Mouse (Mus musculus): ENCODE measurements around the gene Slc25a48. TPM values are rescaled to one million over a fixed set of nuclear protein-coding genes. Genes with fewer than 3 reads are reported as not detected.

Slc25a48 gene
- not detected for polyA plus RNA-seq (2017; shearing (Covaris generic))

DNA sequence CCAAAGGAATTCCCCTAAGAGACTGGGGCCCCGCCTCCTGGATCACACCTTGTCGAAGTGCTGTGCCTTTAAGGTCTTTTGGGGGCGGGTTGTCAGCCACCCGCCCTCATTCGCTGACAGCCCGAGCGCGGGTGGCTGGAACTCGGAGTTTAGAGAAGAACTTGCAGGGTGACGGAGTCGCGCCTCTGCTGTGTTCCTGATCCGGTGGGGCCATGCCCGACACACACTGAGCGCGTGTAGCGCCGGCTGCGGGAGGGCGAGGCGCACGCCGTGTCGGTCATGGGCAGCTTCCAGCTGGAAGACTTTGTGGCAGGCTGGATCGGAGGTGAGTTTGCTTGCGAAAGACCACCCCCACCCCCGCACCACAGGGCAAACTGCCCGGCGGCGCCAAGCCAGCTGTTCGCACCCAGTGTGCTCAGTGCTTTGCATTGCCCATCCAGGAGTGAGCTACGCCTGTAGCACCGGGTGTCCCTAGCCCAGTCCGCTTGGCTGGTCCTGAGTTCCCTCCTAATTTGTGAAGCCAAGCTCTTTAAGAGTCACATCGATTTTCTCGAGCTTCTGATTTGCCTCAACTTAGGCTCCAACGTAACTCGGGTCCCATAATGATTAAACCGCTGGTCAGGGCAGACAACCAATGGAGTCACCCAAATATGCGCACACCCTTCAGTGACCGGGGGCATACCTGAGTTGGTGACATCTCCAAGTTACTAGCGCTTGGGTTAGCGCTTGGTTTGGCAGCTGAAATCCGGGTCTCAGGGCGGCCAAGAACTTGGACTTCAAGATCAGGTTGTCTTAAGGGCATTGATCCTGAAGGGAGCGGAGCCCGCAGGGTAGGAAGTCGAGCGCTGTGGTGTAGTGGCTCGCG, at the start of gene Slc25a48:
Gene Slc25a48, plus strand, starts transcription at position 145 of the 865 bp plus-strand sequence.
- ATAC-seq, result no peak

DNA sequence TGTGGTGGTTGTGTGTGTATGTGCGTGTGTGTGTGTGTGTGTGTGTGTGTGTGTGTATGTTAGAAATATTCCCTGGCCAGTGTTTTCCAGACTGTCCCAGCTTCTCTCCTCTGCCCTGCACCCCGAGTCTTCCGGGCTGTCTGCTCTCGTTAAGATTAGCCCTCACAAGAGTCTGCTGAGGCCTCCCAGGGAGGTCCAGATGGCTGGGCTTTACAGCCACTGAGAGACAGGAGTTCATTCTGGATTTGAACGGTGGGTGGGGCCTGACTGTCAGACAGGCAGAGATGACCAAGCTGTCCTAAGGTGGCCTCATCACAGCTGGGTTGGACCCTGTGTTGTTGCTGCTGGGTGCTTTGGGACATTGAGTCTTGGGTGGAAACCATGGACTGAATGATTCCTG, 40.6 kb upstream of the Slc25a48 start:
- ATAC-seq, result no peak

DNA sequence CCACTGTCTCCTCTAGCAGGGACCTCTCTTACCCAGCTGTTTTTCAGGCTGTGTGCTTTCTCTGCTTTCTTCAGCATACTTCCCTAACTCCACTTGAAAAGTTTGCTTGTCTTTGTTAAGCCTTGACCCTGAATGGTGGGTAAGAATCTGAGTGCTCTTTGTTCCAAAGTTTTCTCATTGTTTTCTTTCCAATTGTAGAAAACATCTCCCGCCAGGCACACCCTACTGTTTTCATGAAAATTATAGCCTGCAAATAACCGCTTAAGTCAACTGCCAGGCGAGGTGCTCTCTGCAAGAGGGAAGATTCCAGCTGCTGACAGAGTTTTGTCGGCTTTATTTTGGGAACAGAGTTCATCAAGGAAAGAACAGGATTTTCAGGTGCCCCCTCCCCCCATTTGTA, 37.0 kb upstream of the Slc25a48 start:
- no peak for ATAC-seq

DNA sequence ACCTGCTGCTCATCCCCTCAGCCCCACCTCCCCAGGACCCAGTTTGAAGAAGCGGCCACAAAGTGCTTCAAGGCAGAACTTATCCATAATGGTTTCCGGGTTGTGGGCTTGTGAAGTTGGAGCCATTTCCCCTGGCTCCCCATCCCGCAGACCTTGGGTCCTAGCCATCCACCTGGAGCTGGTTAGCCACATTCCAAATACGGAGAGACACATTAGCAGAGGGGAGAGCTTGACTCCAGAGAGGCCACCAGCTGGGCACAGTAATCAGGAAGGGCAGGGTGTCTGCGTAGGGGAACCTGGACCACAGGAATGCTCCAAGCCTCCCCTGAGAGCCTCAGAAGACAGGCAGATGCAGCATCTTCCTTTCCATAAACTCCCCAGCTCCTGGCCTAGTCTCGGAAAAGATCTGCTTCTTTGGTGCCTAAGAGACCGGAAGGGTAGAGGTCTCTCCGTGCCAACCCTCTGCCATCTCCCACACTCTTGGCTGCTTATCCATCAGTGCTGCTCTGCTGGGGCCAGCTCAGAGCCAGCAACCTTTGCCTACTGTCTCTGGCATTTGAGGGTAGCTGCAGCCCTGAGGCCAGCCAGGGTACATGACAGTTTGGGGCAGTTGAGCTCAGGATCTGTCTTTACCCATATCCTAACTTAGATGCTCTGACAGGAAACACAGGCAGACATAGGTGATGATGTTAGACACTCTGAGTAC, 34.6 kb upstream of the Slc25a48 start:
- ATAC-seq, result no peak

DNA sequence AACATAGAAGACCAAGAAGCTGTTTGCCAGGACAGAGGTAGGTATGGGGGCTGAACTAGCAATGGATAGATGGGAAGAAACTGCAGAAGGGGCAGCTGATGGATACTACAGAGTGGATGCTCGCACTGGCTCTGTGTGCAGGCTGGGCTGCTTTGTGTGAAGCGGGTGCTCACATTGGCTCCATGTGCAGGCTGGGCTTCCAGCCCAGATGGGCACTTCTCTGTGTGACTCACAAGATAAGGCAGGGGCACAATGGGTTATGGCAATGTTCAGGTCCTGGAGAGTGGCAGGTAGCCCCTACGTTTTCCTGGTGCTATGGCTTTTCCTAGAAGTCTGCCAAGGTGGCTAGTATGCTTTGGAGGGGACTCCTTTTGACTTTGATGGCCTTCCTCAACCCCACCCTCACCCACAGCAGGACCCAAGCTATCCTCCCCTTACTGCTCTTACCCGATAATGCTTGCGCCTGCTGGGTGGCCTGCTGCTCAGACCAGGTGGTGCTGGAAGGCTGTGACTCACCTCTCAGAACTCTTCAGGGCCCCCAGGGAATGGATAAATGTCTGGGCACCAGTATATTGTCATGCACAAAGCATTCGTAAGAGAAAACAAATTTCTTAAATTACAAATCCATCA, 33.5 kb upstream of the Slc25a48 start:
- no peak for ATAC-seq

DNA sequence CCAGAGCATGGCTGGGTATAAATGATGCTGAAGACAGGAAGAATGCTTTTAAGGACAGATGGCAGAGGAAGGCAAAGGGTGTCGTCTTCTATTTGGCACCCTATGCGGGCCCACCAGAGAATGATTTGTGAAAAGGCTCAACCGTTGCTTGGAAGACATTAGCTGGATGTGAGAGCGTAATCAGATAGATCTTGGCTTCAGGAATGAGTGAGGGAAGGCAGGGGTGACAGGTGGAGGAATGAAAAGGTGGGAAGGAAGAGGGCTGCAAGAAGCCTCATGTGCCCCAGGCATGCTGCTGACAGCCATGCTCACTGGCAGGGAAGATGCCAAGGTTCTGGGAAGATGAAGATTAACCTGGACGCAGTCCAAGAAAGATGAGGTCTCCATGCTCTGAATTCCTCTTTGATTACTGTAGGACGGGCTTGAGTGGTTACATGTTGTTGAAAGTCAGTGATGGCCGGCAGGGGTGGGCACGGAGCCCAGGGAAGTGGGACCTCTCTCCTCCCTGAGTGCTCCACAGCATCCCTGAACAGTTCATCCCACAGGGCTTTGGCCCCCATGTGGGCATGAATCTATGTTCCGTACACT, 25.8 kb upstream of the Slc25a48 start:
- ATAC-seq, result no peak

DNA sequence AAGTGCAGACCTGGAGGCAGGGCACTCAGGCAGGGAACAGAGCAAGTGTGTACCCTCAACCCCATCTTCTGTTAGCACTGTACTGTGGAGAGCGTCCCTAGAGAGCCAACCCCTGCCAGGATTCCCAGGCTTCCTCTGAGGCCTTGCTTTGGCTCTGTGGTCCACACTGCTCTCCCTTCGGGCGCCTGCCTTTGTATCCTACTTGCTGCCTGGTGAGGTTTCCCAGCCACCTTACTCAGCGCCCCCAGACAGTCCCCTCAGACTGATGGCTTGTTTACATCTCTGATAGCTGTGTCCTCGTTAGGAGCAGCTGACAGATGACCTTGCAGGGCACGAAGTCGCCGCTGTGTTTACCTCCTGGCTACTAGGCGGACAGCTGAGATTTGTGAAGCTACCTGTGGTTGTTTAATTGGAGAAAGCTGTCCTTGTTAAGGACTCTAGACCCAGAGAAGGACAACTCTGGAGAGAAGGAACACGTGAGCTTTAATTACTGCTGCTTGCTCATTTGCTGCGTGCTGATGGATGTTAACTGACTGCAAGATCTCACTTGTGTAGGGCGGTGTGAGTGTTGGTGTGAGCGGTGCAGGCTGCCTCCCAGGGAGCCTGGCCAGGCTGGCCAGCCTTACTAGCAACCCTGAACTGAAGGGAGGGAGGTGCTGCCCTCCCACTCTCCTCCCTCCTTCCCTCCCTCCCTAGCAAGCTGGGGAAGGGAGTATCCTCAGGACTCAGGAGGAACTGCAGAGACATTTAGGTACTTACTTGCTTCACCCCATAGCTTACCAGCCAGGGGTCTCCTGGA, 19.3 kb upstream of the Slc25a48 start:
- no peak for ATAC-seq

DNA sequence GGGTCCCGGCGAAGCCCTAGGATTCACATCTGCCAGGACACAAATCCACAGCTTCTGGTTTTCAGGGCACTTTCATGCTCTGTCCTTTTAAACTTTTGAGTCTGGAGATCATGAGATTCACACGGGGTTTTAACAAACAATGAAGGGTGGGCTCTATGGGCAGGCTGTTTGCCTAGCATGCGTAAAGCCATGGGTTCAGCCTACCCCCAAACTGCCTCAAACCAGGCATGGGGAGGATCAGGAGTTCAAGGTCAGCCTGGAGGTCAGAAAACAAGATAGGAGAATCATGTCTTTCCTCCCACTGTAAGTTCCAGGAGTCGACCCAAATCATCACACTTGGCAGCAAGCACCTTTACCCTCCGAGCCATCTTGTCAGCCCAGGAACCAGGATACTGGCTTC, 18.6 kb upstream of the Slc25a48 start:
- ATAC-seq, result no peak

DNA sequence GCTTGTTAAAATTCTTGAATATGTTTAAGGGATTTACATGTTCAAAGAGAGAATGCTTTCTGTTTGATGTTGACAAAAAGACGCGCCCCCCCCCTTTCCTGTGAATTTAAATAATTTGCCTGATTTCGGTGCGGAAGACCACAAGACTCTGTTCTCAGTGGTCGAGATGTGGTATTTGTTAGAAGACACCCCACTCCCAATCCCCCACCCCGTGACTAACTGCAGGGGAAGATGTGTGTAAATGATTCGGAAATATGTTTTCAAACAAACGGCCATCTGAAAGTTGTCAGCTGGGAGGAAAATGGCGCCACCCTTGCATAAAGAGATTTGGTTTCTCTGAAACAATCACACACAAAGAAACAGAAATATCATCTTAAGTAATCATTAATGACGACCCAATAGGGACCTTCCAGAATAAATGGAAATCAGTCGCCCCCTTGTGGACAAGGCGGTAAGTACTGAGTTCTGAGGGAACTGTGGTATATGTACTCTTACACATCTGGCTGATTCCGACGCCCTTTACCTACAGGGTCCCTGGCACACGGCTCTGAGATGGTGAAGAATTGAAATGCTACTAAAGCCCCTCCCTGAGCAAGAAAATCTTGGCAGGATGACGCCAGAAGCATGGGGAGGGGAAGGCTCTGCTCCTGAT, 16.0 kb upstream of the Slc25a48 start:
- no peak for ATAC-seq

DNA sequence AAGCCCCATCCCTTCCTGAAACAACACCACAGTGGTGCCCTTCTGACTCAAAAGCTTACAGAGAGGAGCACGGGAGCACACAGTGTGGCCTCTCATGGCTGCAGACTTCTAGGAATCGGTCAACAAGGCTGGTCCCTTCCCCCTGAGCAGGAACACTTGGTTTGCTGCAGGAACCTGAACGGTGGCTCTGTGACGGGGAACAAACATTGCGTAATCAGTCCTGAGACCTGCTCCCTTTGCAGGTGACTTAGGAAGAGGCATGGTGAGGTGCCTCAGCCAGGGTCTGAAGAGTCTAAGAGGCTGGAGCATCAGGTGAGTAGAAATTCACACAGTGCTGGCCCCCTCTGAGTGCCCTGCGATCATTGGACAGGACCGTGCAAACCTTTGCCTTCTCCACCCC, 12.2 kb upstream of the Slc25a48 start:
- ATAC-seq, result no peak

DNA sequence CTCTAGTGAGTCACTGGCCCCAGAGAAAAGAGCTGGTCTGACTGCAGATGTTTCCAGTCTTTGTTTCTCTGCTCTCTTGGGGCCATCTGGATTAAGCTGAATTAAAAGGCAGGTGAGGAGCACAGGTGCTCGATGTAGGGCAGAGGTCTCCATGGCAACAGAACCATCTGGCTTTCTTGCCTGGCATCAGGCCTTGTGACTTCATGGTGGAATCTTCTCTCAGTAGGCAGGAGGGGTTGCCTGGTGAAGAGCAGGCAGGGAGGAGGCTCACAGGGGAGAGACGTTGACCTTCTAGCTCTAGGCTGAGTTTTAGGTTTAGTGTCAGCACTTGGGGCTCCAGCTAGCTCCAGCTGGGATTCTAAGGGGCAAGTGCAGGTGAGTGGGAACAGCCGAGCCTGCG, 11.8 kb upstream of the Slc25a48 start, which contains the start of gene Gm3045:
Gene Gm3045, plus strand, starts transcription at position 230 of the 400 bp plus-strand sequence.
- no peak for ATAC-seq

DNA sequence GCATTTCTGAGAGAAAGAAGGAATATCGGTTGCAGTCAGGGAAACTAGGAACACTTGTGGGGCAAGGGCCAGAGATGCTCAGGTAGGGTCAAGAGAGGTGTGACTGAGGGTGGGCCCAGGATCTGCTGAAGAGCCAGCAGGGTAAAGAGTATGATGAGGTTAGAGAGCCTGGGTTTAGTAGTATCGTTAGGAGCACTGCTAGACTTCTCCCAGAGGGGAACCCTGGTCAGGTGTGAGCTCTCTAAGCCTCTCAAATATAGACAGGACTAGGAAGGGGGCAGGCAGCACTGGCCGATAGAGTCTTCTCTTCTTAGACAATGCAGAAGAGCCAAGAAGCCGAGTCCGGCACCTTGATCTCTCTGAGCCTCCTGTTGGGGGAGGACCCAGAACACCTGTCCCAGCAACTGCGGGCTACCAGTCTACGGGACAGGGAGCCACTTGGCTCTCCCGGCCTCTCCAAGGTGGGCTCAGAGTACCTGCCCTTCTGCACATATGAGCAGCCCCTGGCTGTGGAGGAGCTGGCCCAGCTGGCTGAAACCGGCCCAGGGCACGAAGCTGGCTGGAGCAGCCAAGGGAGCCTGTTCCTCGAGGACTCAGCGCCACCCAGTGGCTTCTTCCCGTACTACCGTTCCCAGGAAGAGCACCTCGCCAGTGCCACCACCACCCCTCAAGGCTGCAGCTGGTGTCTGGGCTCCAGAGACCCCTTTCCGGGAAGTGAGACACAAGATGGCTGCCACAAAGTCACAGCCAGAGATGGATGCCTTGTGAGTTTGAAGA, 9.2 kb upstream of the Slc25a48 start:
- ATAC-seq, result no peak

DNA sequence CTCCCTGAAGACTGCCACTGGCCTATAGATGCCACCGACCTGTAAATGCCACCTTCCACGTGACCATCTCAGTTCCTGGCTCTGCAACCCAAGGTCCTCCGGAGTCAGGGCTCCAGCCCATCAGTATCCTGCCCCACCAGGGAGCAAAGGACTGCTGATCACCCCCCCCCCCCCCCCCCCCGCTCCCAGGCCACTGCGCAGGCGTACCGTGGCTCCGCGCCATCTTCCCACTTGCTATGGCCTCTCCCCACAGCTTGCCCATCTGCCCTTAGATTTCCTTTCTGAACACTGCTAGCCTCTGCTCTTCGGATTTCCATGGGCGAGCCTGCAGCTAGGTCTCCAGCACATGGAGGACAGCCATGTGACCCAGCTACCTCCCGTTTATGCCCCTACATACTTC, 5.7 kb upstream of the Slc25a48 start:
- no peak for ATAC-seq

DNA sequence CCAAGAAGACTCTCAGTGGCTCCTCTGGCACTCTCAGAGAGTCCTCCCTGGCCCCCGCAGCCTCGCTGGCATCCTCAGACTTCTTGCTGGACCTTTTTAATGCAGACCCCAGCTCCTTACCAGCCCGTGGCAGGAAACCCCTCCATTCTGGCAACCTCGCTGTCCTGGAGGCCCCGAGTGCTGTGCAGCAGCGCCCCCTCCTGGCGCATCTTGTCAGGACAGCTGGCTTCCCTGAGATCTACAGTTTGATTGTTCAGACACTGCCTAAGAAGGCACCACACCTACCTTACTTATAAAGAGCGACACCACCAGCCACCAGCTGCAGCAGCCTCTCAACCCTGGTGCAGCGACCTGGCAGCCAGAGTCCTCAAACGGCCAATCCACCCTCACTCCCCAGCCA, 4.7 kb upstream of the Slc25a48 start:
- ATAC-seq, result no peak

DNA sequence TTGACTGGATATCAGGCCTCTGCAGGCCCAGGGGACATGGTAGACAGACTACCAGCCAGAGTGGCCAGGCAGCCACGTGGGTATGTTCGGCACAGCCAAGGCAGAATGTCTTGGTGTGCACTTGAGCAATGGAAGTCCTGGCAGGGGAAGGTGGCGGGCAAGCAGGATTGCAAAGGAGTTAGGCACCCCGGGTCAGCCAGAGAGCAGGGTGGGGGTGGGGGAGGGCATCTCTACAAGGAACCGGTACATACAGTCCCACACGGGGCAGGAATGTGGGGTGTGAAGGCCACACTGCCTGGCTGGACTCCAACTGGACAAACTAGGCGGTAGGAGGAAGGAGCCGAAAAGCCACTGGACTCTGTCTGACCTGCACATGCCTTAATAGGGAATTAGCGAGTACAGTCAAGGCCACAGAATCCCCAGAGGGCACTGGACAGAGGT, 3.8 kb upstream of the Slc25a48 start:
- ATAC-seq, result no peak

DNA sequence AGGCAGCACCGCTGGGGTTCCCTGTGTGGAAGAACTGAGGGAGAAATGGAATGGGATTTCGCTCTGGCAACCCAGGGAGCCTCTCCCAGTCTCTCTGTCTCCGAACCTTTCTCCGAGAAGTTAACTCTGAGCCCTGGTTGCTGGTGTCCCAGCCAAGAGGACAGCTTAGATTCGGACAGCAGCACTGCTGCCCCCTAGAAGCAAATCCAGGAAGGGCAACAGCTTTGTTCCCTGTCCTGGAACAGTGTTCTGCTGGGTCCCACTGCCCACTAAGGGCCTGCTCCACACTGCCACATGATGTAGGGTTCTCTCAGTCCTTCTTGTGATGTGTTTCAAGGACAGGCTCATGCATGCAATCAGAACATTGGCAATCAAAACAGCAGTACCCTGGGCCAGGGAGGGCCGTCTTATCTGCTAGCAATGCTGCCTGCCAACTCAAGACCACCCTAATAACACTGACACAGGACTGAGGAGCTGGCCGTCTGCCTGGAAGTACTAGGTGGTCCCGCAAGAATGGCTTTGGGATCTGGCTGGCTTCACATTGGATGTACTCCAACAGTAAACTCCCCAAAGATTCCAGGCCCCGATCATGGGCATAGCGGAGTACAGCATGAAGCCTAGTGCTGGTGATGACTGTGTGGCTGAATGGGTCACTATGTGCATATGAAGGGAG, 2.4 kb upstream of the Slc25a48 start:
- no peak for ATAC-seq

DNA sequence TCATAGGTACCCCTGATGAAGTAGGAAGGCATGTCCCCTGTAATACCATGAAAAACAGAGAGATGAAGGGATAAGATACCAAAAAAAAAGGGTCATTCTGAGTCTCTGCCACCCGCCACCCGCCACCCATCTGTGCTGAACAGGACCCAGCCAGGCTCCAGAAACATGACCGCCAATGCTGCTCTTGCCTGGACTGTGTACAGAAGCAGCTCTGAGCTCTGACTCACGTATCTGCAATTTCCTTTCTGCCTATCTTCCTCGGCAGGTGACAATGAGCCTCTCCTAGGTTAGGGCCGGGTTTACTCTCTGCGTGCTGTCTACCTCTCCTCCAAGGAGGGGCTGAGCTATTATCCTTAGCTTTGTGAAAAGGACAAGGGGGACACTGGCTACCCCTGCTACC, 5.3 kb downstream of the Slc25a48 start:
- no peak for ATAC-seq

DNA sequence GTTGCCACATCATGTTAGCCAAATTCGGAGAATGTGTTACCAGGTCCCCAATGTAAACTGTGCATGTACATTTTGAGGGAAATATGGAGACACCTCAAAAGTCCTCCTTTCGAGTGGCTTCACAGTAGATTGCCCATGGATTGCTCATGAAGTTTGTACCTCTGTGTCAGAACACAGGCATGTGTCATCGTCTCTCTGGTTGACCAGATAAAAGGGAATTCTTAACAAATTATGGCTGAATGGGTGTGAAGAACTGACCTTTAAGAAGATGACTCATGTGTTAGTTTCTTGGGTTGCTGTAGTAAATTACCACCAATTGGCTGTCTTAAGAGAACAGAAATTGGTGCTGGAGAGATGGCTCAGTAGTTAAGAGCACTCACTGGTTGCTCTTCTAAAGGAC, 6.0 kb downstream of the Slc25a48 start:
- no peak for ATAC-seq

DNA sequence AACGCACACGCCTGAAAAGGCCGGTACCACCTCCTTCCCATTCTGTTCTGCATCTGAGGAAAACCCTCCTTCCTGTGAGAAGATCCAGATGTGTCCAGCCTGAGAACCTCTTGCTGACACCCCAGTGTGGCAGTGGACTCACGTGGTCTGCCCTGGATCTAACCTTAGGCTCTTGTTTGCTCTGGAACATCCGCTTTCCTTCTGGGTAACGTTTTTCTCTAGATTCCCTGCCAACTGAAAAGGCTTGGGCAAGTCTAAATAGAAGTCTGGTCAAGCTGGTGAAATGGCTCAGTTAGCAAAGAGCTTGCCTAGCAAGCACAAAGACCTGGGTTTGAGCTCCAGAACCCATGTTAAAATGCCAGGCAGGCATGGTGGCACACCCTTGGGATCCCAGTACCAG, 6.8 kb downstream of the Slc25a48 start:
- no peak for ATAC-seq

Data from inflammation-experienced regulatory T-cells, adult 6 months (primary cell).